Mouse (Mus musculus) erythroblast, adult 5-6 weeks (primary cell): ENCODE measurements around the gene Gnpat. TPM values are rescaled to one million over a fixed set of nuclear protein-coding genes. Genes with fewer than 3 reads are reported as not detected.

Source experiments
- ATAC-seq: replicated peaks from 2 replicates; pipeline ENCODE4 v1.8.0; 2016; ENCODE audit warnings: moderate number of reproducible peaks, mild to moderate bottlenecking, moderate TSS enrichment, inconsistent platforms; ENCODE audit not compliant: poor library complexity, low FRiP score, severe bottlenecking
- total RNA-seq, 2 experiments: library from RNA; stranded (forward) in 1 of 2; stranded (reverse) in 1 of 2; fragments of 150-400 nt in 1 of 2; fragments of 200-764, 138-1000 nt in 1 of 2; gene quantifications; 2 replicates each; pipeline versions ENCODE4 v1.2.3 to v1.2.4; 2015 to 2017; ENCODE audit warnings: low replicate concordance in 2 of 2

Gene Gnpat
- total RNA-seq, 2 experiments from 2014 or later = 35.0 to 40.7 TPM

GRCm38 (mm10) chr8:124896632-124897385, 34.0 kb downstream of the Gnpat start:
- peak; percentile 77 for ATAC-seq

- ATAC-seq = peak; percentile 93
Observed at GRCm38 (mm10) chr8:124897386-124898250, 34.8 kb downstream of the Gnpat start, which contains the start of the genes Exoc8 and Sprtn. Gene Exoc8, minus strand, starts transcription at chr8:124897705. Gene Sprtn, plus strand, starts transcription at chr8:124897886.

- 0 out of 2 replicates have a peak, but pooled peaks have one; percentile 0 for ATAC-seq
Observed at GRCm38 (mm10) chr8:124898251-124898905, 35.5 kb downstream of the Gnpat start.

GRCm38 (mm10) chr8:124903198-124903597, 40.4 kb downstream of the Gnpat start:
- no peak for ATAC-seq

- ATAC-seq = no peak
Observed at GRCm38 (mm10) chr8:124905482-124905881, 42.6 kb downstream of the Gnpat start.

- no peak for ATAC-seq
Observed at GRCm38 (mm10) chr8:124909936-124910335, 47.1 kb downstream of the Gnpat start.

GRCm38 (mm10) chr8:124910349-124910748, 47.5 kb downstream of the Gnpat start:
- no peak for ATAC-seq

- no peak for ATAC-seq
Observed at GRCm38 (mm10) chr8:124911938-124912872, 49.4 kb downstream of the Gnpat start.

- no peak for ATAC-seq
Observed at GRCm38 (mm10) chr8:124914061-124914460, 51.2 kb downstream of the Gnpat start.

GRCm38 (mm10) chr8:124917741-124918484, 55.1 kb downstream of the Gnpat start:
- ATAC-seq = no peak

- ATAC-seq = no peak
Observed at GRCm38 (mm10) chr8:124921369-124922279, 58.8 kb downstream of the Gnpat start.

- ATAC-seq = no peak
Observed at GRCm38 (mm10) chr8:124922490-124923089, 59.8 kb downstream of the Gnpat start.

GRCm38 (mm10) chr8:124923971-124924652, 61.3 kb downstream of the Gnpat start:
- no peak for ATAC-seq

- no peak for ATAC-seq
Observed at GRCm38 (mm10) chr8:124925544-124926266, 62.9 kb downstream of the Gnpat start.

- ATAC-seq = no peak
Observed at GRCm38 (mm10) chr8:124926351-124926771, 63.5 kb downstream of the Gnpat start.

GRCm38 (mm10) chr8:124929006-124929405, 66.2 kb downstream of the Gnpat start:
- ATAC-seq = no peak
